Mouse (Mus musculus) c-Kit-positive CD71-negative TER-119-negative erythroid progenitor cells, embryonic 14.5 days (primary cell): ENCODE data around the gene Msl1.
A peak's percentile ranks its signal among the peaks of the same experiment; 100 is the strongest.
"Not testable (repeated sequence)": the region's sequence is repeated elsewhere in the genome, so short reads cannot be mapped to it uniquely, and the experiment has no call there.

Source experiments
- DNase-seq: peaks from one replicate; pipeline ENCODE4 v3.0.0-alpha.2; 2013; ENCODE audit warnings: low read depth

The Msl1 gene

DNA sequence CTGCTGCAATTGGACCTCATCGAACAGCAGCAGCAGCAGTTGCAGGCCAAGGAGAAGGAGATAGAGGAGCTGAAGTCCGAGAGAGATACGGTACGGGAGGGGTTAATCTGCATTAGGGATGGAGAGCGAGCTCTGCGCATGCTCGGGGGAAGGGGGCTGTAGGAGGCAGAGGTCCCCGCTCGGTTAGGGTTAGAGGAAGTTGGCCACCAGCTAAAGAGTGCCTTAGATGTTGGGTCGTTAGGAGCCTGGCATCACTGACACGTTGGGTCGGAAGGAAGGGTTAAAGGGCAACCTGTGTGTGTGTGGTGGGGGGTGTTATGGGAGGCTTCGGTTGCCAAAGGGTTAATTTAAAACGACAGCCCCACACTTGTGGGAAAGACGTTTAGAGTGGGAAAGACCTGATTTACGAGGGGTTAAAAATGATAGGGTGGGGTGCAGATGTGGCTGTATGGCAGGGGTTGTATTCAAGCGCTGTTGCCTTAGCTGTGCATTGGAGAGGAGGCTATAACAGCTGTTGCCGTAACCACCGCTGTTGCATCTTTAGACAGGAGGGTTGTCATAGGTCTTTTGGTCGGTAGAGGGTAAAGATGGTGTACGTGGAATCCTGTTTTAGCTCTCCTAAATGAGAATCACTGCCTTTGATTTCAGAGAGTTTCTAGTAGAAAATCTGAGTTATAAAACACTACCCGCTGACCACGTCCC is 1.4 kb downstream of the Msl1 start:
- DNase-seq, result no peak

DNA sequence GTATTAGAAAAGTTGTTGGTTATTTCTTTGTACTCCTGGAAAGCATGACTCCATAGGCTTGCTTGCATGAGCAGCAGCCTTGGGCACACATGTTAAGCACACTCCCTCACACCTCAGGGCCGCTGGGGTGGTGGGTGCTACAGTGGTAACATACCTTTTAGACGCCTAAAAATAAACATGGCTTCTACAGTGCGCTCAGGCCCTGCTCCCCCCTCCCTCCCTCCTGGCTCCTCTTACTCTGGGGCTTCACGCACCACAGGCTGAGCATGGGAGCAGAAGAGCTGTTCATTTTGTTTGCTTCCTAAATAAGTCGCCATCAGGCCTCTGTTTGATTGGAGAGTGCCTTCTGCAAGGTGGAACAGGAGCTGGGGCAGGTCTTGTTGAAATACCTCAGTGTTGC is 2.0 kb downstream of the Msl1 start:
- no peak for DNase-seq

DNA sequence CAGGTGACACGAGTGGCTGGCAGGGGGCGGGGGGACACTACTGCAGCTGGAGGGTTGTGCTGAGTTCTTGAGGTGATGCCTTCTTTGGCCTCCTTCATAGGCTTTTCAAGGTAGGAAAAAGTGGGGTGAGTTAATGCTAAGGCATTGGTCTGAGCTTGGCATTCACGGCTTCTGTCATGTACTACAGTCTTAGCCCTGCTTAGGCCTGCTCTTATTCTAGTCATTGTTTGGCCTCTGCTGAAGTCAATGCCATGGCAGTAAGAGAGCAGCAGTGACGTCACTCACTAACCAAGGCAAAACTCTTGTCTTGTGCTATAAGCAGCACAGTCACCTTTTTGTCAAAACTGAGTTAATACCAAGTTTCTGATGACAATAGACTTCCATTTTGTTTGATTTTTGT is 2.6 kb downstream of the Msl1 start:
- no peak for DNase-seq

DNA sequence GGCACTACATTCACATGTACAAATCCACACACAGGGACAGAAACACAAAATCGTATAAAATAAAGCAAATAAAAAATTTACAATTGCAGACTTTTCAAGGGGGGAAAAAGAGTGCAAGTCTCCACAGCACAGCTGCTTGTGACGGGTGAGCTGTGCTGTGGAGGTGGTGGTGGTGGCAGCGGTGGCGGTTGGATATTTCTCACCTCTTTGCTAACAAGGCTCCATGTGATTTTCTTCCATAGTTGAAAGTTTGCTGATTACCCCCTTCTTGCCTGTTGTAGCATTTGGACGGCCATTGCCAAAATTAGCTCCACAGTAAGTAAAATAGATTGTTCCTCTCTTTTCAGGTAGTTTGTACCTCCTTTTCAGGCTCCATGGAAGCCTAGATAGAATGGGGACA is 9.3 kb downstream of the Msl1 start, which contains the start of gene Casc3:
Gene Casc3, plus strand, starts transcription at position 301 of the 400 bp plus-strand sequence.
- no peak for DNase-seq

DNA sequence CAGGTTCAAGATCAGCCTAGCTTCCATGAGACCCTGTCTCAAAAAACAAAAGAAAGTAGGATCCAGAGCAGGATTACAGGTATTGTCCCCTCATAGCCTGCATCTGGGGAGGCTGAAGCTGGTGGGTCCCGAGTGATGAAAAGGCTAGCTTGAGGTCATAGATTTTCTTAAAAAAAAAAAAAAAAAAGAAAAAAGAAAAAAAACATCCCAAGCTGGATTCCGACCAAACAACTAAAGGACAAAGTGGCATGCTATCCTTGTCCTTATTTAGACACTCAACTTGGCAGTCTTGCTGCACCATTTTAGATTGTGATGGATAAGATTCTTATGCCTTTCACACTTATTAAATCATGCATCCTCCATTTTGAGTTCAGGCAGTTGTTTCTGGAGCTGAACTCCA is 13.1 kb downstream of the Msl1 start:
- no peak for DNase-seq

DNA sequence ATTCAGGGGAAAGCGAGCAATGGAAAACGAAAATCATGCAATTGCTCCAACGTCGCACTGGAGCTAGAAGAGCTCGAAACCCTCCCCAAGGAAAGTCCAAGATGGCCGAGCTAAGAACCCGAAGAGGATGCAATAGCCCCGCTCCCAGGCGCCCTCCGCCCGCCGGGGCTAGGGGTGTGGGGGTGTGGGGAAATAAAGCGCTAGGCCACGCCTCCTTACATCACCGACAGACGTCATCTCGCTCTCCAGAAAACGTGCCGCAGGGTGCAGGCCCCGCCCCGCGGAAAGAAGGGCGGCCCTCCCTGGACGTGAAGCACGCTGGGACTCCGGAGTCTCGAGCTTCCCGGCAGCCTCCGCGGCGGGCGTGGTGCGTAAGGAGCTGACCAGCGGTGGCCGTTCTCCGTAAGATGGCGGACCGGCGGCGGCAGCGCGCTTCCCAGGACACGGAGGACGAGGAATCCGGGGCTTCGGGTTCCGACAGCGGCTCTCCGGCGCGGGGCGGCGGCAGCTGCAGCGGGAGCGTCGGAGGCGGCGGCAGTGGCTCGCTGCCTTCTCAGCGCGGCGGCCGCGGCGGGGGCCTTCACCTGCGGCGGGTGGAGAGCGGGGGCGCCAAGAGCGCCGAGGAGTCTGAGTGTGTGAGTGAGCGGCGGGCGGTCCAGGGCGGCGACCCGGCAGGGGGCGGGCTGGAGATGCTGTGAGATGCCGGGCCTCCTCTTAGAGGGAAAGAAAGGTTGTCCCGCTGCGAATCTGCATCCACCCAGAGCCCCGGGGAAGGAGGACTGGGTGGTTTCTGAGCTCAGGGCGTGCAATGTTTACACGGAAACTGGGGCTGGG is 14.4 kb downstream of the Msl1 start:
- DNase-seq, result peak; percentile 98

DNA sequence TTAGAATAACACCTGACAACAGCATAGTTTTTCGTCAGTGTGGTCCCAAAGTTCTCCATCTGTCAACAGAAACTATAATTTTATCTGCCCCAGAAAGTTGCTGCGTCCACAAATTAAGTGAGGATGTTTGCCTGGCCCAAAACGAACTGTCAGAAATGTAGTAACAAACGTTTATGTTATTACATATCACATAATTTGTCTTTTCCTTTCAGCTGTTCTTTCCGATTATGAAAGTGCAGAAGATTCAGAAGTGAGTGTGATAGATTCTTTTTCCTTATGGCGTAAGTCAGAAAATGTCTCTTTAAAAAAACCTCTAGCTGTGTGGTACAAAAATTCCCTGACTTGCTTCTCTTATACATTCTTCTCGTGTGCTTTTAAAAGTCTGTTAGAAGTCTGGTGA is 15.4 kb downstream of the Msl1 start:
- DNase-seq, result no peak

DNA sequence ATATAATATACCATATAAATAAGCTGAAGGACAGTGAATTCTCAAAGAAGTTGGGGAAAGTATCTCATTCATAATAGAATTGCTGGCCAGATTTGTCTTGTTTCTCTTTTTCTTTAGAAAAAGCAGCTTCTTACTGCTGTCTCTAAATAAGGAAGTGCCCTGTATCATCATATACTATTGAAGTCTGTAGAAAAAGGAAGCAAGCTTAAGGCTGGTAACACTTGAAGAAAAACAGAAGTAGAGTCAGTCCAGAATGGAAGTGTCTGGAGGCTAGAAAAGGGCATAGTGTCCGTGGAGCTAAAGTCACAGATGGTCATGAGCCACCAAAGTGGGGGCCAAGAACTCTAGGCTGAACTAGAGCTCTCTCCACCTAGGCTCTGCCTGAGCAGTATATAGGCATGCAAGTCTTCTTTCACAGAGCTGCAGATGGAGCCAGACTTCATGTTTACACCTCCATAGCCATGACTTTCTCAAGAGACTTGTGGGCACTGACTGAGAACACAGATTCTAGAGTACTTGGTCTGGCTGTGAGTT is 21.5 kb downstream of the Msl1 start:
- DNase-seq, result no peak

DNA sequence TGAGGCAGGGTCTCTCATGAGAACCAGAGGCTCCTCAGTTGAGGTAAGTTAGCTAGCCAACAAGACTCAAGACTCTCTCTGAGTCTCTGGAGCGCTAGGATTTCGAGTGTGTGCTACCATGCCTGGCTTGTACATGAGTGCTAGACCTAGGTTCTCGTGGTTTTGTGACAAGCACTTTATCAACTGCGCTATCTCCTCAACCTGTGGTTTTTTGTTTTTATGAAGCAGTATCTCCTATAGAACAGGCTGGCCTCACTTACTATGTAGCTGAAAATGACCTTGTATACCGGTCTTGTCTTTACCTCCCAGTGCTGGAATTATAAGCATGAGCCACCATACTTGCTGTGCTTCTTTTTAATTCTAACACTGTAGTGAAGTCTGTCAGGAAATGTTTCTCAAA is 25.7 kb downstream of the Msl1 start:
- DNase-seq, result no peak

DNA sequence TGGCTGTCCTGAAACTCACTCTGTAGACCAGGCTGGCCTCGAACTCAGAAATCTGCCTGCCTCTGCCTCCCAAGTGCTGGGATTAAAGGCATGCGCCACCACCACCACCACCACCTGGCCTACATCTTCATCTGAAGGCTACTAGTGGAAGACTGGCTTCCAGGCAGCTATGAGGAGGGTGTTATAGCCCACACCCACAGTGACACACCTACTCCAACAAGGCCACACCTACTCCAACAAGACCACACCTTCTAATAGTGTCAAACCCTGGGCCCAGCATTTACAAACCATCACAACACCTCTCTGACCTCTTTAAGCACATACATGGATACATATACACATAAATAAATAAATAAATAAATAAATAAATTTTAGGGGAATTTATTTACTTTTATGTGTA is 30.8 kb downstream of the Msl1 start:
- not testable (repeated sequence) for DNase-seq

DNA sequence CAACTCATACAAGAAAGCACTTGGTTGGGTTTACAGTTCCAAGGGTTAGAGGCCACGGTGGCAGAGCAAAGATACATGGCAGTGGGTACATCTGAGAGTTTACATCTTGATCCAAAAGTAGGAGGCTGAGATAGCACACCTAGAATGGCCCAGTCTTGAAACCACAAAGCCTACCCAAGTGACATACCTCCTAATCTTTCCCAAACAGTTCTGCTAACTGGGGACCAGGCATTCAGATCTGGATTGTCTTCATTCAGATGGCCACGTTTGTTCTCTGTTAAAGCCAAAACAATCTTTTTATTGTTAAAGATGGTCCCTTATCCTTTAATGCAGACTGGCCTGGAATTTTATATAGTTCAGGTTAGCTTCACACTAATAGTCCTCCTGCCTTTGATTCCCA is 32.6 kb downstream of the Msl1 start:
- no peak for DNase-seq

DNA sequence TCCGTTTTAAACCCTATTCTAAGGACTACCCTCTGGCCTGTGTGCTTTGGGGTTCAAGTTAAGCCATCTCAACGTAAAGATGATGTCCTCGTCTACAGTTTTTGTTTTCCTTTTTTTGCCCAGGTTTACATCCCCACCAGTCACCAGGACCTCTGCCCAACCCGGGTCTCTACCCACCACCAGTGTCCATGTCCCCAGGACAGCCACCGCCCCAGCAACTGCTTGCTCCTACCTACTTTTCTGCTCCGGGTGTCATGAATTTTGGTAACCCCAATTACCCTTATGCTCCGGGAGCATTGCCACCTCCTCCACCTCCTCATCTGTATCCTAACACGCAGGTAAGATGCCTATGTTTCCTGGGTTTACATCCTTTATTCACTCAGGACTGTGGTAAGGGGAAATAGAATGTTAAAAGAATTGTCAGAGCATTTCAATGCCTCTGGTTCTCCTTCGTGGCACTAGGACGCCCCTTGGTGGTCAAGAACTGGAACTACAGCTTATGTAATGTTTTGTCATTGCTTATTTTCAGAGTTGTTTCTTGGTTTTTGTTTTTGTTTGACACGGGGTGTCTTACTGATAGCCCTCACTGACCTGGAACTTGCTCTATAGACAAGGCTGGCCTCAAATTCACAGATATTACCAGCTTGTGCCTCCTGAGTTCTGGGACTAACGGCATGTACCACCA is 33.9 kb downstream of the Msl1 start:
- DNase-seq, result peak; percentile 44

DNA sequence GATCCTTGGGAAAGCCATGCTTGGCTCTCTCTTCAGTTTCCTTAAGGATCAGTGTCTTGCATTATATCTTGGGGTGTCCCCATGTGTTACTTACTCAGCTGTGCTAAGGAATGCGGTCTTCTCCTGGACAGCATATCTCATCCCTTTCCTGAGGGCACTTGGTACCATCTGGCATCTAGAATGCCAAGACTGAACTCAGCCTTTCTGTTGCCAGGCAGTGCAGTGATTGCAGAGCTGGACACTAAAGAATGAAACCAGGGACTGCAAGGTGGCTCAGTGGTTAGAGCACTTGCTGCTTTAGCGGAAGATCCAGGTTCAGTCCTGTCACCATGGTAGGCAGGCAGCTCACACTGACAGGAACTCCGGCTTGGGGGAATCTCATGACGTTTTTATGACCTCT is 34.6 kb downstream of the Msl1 start:
- no peak for DNase-seq

DNA sequence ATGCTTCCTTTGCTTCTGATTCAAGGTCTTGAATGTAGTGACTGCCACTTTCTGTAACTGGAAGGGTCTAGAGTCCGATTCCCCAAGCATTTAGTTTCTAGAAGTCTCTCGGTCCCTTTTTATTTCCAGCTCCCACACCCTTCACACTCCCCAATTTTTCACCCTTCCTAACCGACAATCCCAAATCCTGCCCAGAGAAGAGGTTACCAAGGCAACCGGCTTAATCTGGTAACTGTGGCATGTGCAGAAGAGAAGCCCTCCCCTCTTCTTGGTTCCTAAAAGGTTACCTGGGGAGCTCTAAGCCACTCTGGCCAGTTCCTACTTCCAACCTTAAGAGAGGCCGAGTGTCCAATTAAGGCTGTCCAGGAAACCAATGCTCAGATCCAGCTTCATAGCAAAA is 40.0 kb downstream of the Msl1 start:
- no peak for DNase-seq

DNA sequence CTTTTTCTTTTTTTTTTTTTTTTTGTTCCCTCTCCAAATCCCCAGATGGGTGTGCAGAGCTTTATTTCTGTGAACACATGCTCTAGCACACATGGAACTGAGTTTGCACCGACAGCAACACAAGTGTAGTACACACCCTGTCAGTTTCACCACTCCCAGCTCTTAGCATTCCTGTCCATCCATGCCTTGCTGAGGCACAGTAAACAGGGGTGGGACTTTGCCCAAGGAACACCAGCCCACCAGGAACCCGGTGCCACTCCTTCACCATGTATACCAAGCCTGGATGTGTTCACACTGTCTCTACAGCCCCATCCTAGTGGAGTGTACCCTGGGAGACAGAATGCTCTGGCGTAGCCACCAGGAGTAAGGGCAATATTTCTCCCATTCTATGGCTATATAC is 40.4 kb downstream of the Msl1 start:
- no peak for DNase-seq

DNA sequence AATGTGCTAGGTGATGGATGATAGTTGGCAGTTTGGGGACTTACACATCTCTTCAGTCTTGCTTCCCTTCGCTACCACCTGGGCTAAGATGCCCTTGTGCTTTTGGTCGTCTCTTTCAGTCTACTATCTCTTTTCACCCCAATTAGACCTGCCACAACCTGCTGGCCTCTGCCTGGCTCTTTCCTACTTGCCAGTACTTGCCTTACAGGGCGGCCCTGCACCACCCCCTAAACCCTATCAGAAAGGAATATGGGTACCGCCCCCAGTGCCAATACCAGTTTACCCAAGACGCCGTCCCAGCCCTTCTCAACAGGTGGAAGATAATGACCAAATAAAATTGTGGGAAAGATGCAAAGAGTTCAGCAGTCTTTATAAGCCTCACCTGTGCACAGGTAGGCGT is 40.8 kb downstream of the Msl1 start:
- no peak for DNase-seq

DNA sequence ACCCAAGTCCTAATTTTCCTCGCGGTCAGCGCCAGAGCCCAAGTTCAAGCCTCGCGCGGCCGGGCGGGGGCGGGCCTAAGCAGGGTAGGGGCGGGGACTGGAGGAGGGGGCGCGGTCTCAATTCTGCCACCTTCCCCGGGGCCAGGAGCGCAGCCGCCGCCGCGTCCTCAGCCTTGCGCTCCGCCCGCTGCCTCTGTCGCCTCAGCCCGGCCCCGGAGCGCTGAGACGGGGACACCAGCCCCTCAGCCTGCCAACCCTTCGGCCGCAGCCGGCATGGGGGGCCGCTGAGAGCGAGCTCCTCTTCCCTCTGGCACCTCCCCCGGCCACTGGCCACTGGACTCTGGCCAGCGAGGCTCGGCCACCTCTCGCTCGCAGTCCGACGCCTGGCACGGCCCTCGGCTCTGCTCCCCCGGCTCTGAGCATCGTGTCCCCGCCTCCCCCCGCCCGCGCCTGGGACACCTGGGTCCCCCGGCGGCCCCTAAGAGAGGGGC is 41.4 kb downstream of the Msl1 start, which contains the start of gene Rapgefl1:
Gene Rapgefl1, plus strand, starts transcription at position 135 of the 491 bp plus-strand sequence.
- DNase-seq, result peak; percentile 72

DNA sequence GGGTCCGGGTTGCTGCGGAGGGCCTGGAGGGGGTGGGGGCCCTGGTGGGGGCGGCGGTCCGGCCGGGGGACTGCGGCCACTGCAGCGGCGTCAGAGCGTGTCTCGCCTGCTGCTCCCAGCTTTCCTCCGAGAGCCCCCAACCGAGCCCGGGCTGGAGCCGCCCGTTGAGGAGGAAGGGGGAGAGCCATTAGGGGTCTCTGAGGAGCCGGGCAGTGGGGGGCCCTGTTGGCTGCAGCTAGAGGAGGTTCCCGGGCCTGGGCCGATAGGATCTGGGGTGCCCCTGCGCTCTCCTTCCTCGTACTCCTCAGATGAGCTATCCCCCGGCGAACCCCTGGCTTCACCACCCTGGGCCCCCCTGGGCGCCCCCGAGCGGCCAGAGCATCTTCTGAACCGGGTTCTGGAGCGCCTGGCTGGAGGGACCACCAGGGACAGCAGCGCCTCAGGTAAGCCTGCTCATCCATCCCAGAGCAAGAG is 42.0 kb downstream of the Msl1 start:
- no peak for DNase-seq

DNA sequence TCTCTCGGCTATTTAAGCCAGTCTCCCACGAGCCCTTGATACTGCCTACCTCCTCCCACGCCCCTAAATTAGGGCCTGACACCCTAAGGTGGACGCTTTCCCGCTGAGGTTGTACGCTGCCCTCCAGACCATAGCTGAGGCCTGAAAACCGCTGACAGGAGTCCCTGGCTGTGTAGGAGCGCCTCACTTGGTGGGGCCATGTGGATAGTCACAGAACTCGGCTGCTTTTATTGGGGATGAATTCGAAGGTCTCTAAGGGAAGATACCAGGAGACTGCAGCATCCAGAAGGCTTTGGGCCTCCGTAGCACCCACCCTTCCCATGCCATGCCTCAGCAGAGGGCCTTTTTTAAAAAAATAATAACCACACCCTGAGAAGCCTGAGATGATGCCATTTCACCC is 42.6 kb downstream of the Msl1 start:
- no peak for DNase-seq

DNA sequence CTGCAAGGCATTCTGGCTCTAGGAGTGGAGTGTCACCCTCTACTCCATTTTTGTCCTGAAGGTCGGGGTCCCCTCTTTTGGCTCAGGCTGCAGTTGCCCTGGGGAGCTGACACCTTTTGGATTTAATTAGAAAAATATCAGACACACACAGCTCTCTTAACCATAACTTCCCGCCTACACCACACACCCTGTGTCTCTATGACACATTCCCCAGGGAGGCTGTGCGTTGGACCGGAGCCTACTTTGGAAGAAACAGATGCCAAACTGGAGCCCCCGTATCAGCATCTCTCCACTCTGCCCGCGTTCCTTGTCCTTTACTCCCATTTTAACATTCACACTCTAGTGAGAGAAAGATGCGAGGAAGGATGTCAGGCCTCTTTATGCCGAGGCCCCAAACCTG is 43.2 kb downstream of the Msl1 start:
- DNase-seq, result no peak

DNA sequence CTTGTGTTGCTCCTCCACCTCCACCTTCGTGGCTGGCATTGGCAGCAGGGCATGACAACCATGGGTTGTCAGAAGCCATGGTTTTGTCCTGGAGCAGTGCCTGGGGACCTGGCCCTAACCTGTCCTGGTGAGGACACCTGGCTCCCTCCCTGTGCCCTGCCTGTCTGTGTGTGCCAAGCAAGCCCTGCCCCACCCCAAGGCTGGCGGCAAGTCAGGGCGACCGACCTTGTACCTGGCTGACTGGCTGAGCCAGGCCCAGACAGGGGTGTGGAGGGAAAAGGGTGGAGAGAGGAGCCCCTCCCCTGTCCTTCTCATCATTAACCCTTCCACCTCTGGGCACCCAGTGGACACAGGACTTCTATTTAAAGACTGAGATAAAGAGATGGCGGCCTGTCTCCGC is 44.1 kb downstream of the Msl1 start:
- DNase-seq, result no peak

DNA sequence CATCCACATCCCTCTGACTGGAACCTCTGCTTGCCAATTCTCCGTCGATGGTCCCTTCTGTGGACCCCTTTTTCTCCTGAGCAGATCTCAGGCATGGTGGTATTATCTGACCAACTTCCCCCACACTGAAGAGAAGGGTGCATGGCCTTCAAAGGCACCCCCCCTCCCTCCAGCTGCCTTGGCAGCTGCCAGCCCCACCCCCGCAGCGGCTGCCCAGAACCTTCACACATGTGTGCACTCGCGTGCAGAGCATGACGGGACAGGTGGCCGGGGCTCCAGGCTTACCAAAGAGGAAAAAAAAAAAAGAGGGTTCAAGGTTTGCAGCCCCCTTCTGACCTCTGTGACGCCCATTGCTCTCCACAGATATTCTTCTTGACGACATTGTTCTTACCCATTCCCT is 44.6 kb downstream of the Msl1 start:
- DNase-seq, result no peak
